Mouse (Mus musculus): ENCODE results near the gene Atp6ap1. TPM values are rescaled to one million over a fixed set of nuclear protein-coding genes. Genes with fewer than 3 reads are reported as not detected.

Atp6ap1 gene
- polyA plus RNA-seq, 1 experiment: 74.7 TPM

- Histone ChIP-seq H3K4me1 (ENCODE audit: control insufficient read depth, insufficient read depth, low read length) (no peaks in the 10 kb centered on the region), H3K4me3 (ENCODE audit: low read depth, low read length) (peak within 1 kb of the TSS; percentile 74), H3K36me3 (ENCODE audit: control insufficient read depth, insufficient read depth, low read length, poor library complexity, severe bottlenecking) (no peaks in the 10 kb centered on the region), H3K27ac (ENCODE audit: insufficient read depth, low read length) (no peak within 1 kb of the TSS), H3K27me3 (ENCODE audit: control insufficient read depth, insufficient read depth, low read length, poor library complexity, severe bottlenecking) (no peaks in the 10 kb centered on the region), H3K9ac (ENCODE audit: low read depth, poor library complexity, severe bottlenecking) (peak within 1 kb of the TSS; percentile 72), H3K9me3 (replicated peaks; ENCODE audit: control insufficient read depth, insufficient read depth, low read length, poor library complexity, severe bottlenecking) (no peaks in the 10 kb centered on the region)
- TF ChIP-seq CTCF (IDR thresholded peaks at IDR 0.05; ENCODE audit: low read depth, low read length): no peak
- no peak for TF ChIP-seq EP300 (IDR thresholded peaks at IDR 0.05; ENCODE audit: insufficient read depth, low read depth, low read length)
- TF ChIP-seq POLR2A (IDR thresholded peaks at IDR 0.05; ENCODE audit: insufficient read depth, low read length): no peak
Measured at GRCm38 (mm10) chrX:74328725-74329161, 31.8 kb downstream of the Atp6ap1 start, which contains the start of gene Plxna3. Gene Plxna3, plus strand, starts transcription at chrX:74329066.

- H3K9ac ChIP-seq (ENCODE audit: low read depth, poor library complexity, severe bottlenecking): peak overlapping the region; percentile 72
- H3K4me3 ChIP-seq (ENCODE audit: low read depth, low read length): peak overlapping the region; percentile 74
- no peaks in the 10 kb centered on the region for H3K36me3 ChIP-seq (ENCODE audit: control insufficient read depth, insufficient read depth, low read length, poor library complexity, severe bottlenecking)
- no peak overlapping the region for H3K27ac ChIP-seq (ENCODE audit: insufficient read depth, low read length)
- H3K9me3 ChIP-seq (replicated peaks; ENCODE audit: control insufficient read depth, insufficient read depth, low read length, poor library complexity, severe bottlenecking): no peaks in the 10 kb centered on the region
- no peaks in the 10 kb centered on the region for H3K27me3 ChIP-seq (ENCODE audit: control insufficient read depth, insufficient read depth, low read length, poor library complexity, severe bottlenecking)
- H3K4me1 ChIP-seq (ENCODE audit: control insufficient read depth, insufficient read depth, low read length): no peaks in the 10 kb centered on the region
- TF ChIP-seq EP300 (IDR thresholded peaks at IDR 0.05; ENCODE audit: insufficient read depth, low read depth, low read length): no peak
- no peak for TF ChIP-seq POLR2A (IDR thresholded peaks at IDR 0.05; ENCODE audit: insufficient read depth, low read length)
- no peak for TF ChIP-seq CTCF (IDR thresholded peaks at IDR 0.05; ENCODE audit: low read depth, low read length)
Measured at GRCm38 (mm10) chrX:74329215-74329671, 32.3 kb downstream of the Atp6ap1 start.

DNA sequence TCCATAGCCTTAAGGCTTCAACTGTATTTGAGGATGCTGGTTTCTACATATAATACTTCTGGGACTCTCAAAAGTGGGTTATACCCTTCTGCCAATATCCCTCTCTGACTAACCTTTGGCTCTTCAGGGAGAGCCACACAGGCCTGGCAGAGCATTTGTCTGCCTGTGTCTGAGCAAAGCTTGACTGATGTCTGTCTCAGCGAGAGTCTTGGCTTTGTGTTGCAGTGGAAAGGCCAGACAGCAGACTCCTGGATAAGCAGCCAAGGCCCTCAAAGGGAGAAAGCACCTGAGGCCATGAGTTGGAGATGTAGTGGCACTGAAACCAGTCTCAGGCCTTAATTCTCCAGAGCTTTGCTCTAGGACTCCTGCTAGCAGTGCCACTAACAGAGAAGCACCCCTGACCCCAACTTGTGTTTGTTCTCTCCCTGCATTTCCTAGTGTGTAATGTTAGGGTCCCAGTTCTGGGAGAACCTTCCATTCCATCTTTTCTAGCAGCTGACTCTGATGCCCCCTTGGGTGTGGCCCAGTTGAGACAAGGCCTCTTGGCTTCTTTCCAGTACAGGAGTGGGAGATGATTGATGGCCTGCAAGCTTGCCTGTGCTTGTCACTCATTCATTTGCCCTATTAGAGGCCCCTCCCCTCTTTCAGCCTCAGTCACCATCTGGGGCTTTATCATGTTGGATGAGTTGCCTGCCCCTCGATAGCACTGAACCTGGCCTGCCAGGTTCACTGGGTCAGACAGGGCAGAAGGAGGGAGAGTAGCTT lies 33.5 kb downstream of the Atp6ap1 start:
- Histone ChIP-seq H3K4me3 (ENCODE audit: low read depth, low read length) (no peak overlapping the region), H3K4me1 (ENCODE audit: control insufficient read depth, insufficient read depth, low read length) (no peaks in the 10 kb centered on the region), H3K36me3 (ENCODE audit: control insufficient read depth, insufficient read depth, low read length, poor library complexity, severe bottlenecking) (no peaks in the 10 kb centered on the region), H3K9ac (ENCODE audit: low read depth, poor library complexity, severe bottlenecking) (no peak overlapping the region), H3K9me3 (replicated peaks; ENCODE audit: control insufficient read depth, insufficient read depth, low read length, poor library complexity, severe bottlenecking) (no peaks in the 10 kb centered on the region), H3K27ac (ENCODE audit: insufficient read depth, low read length) (no peak overlapping the region), H3K27me3 (ENCODE audit: control insufficient read depth, insufficient read depth, low read length, poor library complexity, severe bottlenecking) (no peaks in the 10 kb centered on the region)
- TF ChIP-seq EP300 (IDR thresholded peaks at IDR 0.05; ENCODE audit: insufficient read depth, low read depth, low read length) (no peak), POLR2A (IDR thresholded peaks at IDR 0.05; ENCODE audit: insufficient read depth, low read length) (no peak), CTCF (IDR thresholded peaks at IDR 0.05; ENCODE audit: low read depth, low read length) (no peak)

GRCm38 (mm10) chrX:74352645-74353466 lies 56.0 kb downstream of the Atp6ap1 start:
- Histone ChIP-seq H3K27ac (ENCODE audit: insufficient read depth, low read length) (peak overlapping the region; percentile 55), H3K36me3 (ENCODE audit: control insufficient read depth, insufficient read depth, low read length, poor library complexity, severe bottlenecking) (no peaks in the 10 kb centered on the region), H3K4me3 (ENCODE audit: low read depth, low read length) (peak overlapping the region; percentile 98), H3K27me3 (ENCODE audit: control insufficient read depth, insufficient read depth, low read length, poor library complexity, severe bottlenecking) (no peaks in the 10 kb centered on the region), H3K4me1 (ENCODE audit: control insufficient read depth, insufficient read depth, low read length) (no peaks in the 10 kb centered on the region), H3K9ac (ENCODE audit: low read depth, poor library complexity, severe bottlenecking) (peak overlapping the region; percentile 87), H3K9me3 (replicated peaks; ENCODE audit: control insufficient read depth, insufficient read depth, low read length, poor library complexity, severe bottlenecking) (no peaks in the 10 kb centered on the region)
- TF ChIP-seq EP300 (IDR thresholded peaks at IDR 0.05; ENCODE audit: insufficient read depth, low read depth, low read length): no peak
- no peak for TF ChIP-seq CTCF (IDR thresholded peaks at IDR 0.05; ENCODE audit: low read depth, low read length)
- no peak for TF ChIP-seq POLR2A (IDR thresholded peaks at IDR 0.05; ENCODE audit: insufficient read depth, low read length)

GRCm38 (mm10) chrX:74353467-74353770 lies 56.5 kb downstream of the Atp6ap1 start, which contains the start of gene Lage3:
Gene Lage3, minus strand, starts transcription at chrX:74353618.
- peak within 1 kb of the TSS; percentile 87 for H3K9ac ChIP-seq (ENCODE audit: low read depth, poor library complexity, severe bottlenecking)

More at GRCm38 (mm10) chrX:74353467-74353770, 56.5 kb downstream of the Atp6ap1 start, which contains the start of gene Lage3:
- peak within 1 kb of the TSS; percentile 55 for H3K27ac ChIP-seq (ENCODE audit: insufficient read depth, low read length)
- H3K4me3 ChIP-seq (ENCODE audit: low read depth, low read length): peak within 1 kb of the TSS; percentile 98
- H3K9me3 ChIP-seq (replicated peaks; ENCODE audit: control insufficient read depth, insufficient read depth, low read length, poor library complexity, severe bottlenecking): no peaks in the 10 kb centered on the region
- no peaks in the 10 kb centered on the region for H3K27me3 ChIP-seq (ENCODE audit: control insufficient read depth, insufficient read depth, low read length, poor library complexity, severe bottlenecking)
- no peaks in the 10 kb centered on the region for H3K4me1 ChIP-seq (ENCODE audit: control insufficient read depth, insufficient read depth, low read length)
- no peak for TF ChIP-seq CTCF (IDR thresholded peaks at IDR 0.05; ENCODE audit: low read depth, low read length)
- peak; percentile 71 for TF ChIP-seq POLR2A (IDR thresholded peaks at IDR 0.05; ENCODE audit: insufficient read depth, low read length)
- TF ChIP-seq EP300 (IDR thresholded peaks at IDR 0.05; ENCODE audit: insufficient read depth, low read depth, low read length): no peak
- no peaks in the 10 kb centered on the region for H3K36me3 ChIP-seq (ENCODE audit: control insufficient read depth, insufficient read depth, low read length, poor library complexity, severe bottlenecking)

Other genes starting within 250 kb of the Atp6ap1 start
- not detected in 2 replicates for gene Opn1mw, start 169.6 kb upstream of the Atp6ap1 start, polyA plus RNA-seq (2011; ENCODE audit: insufficient read depth, insufficient read length, low read depth, missing spikeins)
- 21.5 and 22.7 TPM in 2 replicates for gene Mecp2, start 161.7 kb upstream of the Atp6ap1 start, polyA plus RNA-seq (2011; ENCODE audit: insufficient read depth, insufficient read length, low read depth, missing spikeins)
- gene Tex28, start 129.3 kb upstream of the Atp6ap1 start, polyA plus RNA-seq (2011; ENCODE audit: insufficient read depth, insufficient read length, low read depth, missing spikeins): not detected in 2 replicates
- gene Tktl1, start 119.8 kb upstream of the Atp6ap1 start, polyA plus RNA-seq (2011; ENCODE audit: insufficient read depth, insufficient read length, low read depth, missing spikeins): not detected in 2 replicates
- gene Flna, start 47.3 kb upstream of the Atp6ap1 start, polyA plus RNA-seq (2011; ENCODE audit: insufficient read depth, insufficient read length, low read depth, missing spikeins): 288 and 325 TPM in 2 replicates
- 154 and 169 TPM in 2 replicates for gene Emd, start 42.4 kb upstream of the Atp6ap1 start, polyA plus RNA-seq (2011; ENCODE audit: insufficient read depth, insufficient read length, low read depth, missing spikeins)
- 239 and 288 TPM in 2 replicates for gene Rpl10, start 26.3 kb upstream of the Atp6ap1 start, polyA plus RNA-seq (2011; ENCODE audit: insufficient read depth, insufficient read length, low read depth, missing spikeins)
- 27.6 and 30.5 TPM in 2 replicates for gene Taz, start 15.2 kb upstream of the Atp6ap1 start, polyA plus RNA-seq (2011; ENCODE audit: insufficient read depth, insufficient read length, low read depth, missing spikeins)
- 3.9 and 5.9 TPM in 2 replicates for gene Dnase1l1, start 14.8 kb upstream of the Atp6ap1 start, polyA plus RNA-seq (2011; ENCODE audit: insufficient read depth, insufficient read length, low read depth, missing spikeins)
- 157 and 164 TPM in 2 replicates for gene Gdi1, start 7.9 kb downstream of the Atp6ap1 start, polyA plus RNA-seq (2011; ENCODE audit: insufficient read depth, insufficient read length, low read depth, missing spikeins)
- gene Fam50a, start 15.9 kb downstream of the Atp6ap1 start, polyA plus RNA-seq (2011; ENCODE audit: insufficient read depth, insufficient read length, low read depth, missing spikeins): 58.9 and 63.7 TPM in 2 replicates
- 9.1 and 10.5 TPM in 2 replicates for gene Plxna3, start 32.0 kb downstream of the Atp6ap1 start, polyA plus RNA-seq (2011; ENCODE audit: insufficient read depth, insufficient read length, low read depth, missing spikeins)
- 54.0 and 54.4 TPM in 2 replicates for gene Lage3, start 56.5 kb downstream of the Atp6ap1 start, polyA plus RNA-seq (2011; ENCODE audit: insufficient read depth, insufficient read length, low read depth, missing spikeins)
- gene Ubl4a, start 76.1 kb downstream of the Atp6ap1 start, polyA plus RNA-seq (2011; ENCODE audit: insufficient read depth, insufficient read length, low read depth, missing spikeins): 45.2 and 57.1 TPM in 2 replicates
- 2.6 and 3.0 TPM in 2 replicates for gene Slc10a3, start 76.3 kb downstream of the Atp6ap1 start, polyA plus RNA-seq (2011; ENCODE audit: insufficient read depth, insufficient read length, low read depth, missing spikeins)
- gene Fam3a, start 96.2 kb downstream of the Atp6ap1 start, polyA plus RNA-seq (2011; ENCODE audit: insufficient read depth, insufficient read length, low read depth, missing spikeins): 10.8 and 14.2 TPM in 2 replicates
- 16.4 and 20.5 TPM in 2 replicates for gene Ikbkg, start 96.2 kb downstream of the Atp6ap1 start, polyA plus RNA-seq (2011; ENCODE audit: insufficient read depth, insufficient read length, low read depth, missing spikeins)
- gene G6pdx, start 132.1 kb downstream of the Atp6ap1 start, polyA plus RNA-seq (2011; ENCODE audit: insufficient read depth, insufficient read length, low read depth, missing spikeins): 35.0 and 37.0 TPM in 2 replicates
- not detected in 2 replicates for gene Gm6880, start 184.3 kb downstream of the Atp6ap1 start, polyA plus RNA-seq (2011; ENCODE audit: insufficient read depth, insufficient read length, low read depth, missing spikeins)